Mouse (Mus musculus) thymus, adult 2 months (tissue): ENCODE measurements around the gene Atxn10.

Experiments
- CTCF ChIP-seq: fragments of 200-500 bp; IDR thresholded peaks from 2 replicates; pipeline ENCODE4 v1.5.1; 2012; ENCODE audit warnings: mild to moderate bottlenecking, control low read depth, low read length, moderate library complexity, borderline replicate concordance; ENCODE audit not compliant: control insufficient read depth, poor library complexity, insufficient read depth; ENCODE audit errors: extremely low read depth
- POLR2A ChIP-seq: fragments of 200-500 bp; IDR thresholded peaks from 2 replicates; pipeline ENCODE4 v1.6.1; 2012; ENCODE audit warnings: mild to moderate bottlenecking, low read length, control low read depth, moderate library complexity; ENCODE audit not compliant: control insufficient read depth, poor library complexity, insufficient read depth; ENCODE audit errors: extremely low read depth

DNA sequence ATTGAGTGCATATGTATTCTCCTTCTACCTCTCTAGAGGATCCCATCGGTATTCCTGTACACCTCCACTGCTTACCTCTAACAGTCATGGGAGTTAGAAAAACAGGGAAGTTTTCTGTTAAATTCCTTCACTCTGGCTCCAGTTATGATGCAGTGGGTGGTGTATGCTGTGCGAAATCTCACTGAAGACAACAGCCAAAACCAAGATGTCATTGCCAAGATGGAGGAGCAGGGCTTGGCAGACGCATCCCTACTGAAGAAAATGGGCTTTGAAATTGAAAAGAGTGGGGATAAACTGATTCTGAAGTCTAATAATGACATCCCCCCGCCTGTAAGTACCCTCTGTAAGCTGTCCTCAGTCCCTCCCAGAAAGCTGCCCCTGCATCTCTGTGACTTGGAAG is 126.1 kb downstream of the Atxn10 start:
- TF ChIP-seq CTCF (no peak), POLR2A (no peak)
